Mouse (Mus musculus) gastrocnemius, adult 8-10 months (tissue): ENCODE results near the gene Slc9a8. TPM values are rescaled to one million over a fixed set of nuclear protein-coding genes. Genes with fewer than 3 reads are reported as not detected.
"Not testable (repeated sequence)": the region's sequence is repeated elsewhere in the genome, so short reads cannot be mapped to it uniquely, and the experiment has no call there.

Source experiments
- DNase-seq, 2 experiments: peaks; one replicate each; pipeline ENCODE4 v3.0.0; 2022; ENCODE audit warnings: low spot score in 2 of 2
- total RNA-seq, 4 experiments: library from RNA; stranded (reverse); gene quantifications; 2 replicates each; pipeline ENCODE4 v1.2.4; 2022

Slc9a8 gene
- 10 to 100 TPM; 21.8 to 27.9 (median 24.9) TPM for total RNA-seq

DNA sequence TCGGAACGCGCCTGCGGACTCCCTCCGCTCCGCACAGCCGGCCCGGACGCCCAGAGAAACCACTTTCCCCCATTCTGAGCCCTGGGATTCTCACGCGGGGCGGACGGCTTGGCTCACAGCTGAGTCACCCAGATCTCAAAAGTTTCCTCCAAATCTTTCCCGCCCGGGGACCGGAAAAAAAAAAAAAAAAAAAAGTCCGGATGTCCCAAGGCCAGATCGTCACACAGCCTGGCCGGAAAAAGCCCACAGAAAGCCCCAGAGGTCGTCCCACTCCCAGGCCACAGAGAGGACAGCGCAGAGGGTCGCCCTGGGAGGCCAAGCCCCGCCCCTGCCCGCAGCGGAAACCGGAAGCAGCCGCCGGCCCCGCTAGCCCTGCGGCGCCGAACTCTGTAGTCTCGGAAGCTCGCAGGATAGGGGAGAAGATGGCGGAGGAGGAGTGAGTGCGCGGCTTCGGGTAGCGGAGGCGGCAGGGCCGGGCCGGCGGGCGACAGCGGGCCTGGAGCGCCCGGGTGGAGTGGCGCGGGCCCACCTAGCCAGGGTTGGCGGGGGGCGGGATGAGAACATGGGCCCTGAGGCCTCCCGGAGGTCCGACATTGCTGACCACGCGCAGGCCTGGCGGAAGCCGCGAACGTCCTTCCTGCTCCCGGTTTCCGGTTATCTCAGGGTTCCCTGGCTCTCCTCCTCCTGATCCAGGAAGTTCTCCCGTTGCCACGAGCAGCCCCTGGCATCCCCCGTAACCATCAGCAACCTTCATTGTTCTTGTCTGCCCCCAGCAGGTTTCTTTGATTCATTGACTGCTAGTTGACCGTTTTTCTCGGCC is at the start of gene Slc9a8:
TSS of gene Slc9a8 (plus strand) at position 383 of the 820 bp plus-strand sequence.
- DNase-seq: peak; percentile 88 to 91

DNA sequence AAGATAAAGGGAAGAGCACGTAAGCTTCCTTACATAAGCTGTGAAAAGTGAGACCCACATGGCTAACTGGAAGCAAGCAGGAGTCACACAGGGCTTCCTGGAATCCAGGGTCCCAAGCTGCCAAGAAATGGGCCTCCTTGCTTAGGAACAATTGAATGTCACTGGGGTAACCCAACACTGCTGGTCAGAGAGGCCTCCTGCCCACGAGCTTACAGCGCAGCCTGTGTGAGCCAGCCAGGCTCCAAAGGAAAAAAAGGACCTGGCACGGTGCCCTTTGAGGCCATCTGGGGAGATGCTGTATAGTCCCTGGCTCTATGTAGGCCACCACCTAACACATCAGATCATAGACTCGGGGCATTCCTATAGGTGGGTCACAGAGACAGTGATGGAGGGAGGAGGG is 48.2 kb upstream of the Slc9a8 start:
- DNase-seq: peak; percentile 35 to 66

DNA sequence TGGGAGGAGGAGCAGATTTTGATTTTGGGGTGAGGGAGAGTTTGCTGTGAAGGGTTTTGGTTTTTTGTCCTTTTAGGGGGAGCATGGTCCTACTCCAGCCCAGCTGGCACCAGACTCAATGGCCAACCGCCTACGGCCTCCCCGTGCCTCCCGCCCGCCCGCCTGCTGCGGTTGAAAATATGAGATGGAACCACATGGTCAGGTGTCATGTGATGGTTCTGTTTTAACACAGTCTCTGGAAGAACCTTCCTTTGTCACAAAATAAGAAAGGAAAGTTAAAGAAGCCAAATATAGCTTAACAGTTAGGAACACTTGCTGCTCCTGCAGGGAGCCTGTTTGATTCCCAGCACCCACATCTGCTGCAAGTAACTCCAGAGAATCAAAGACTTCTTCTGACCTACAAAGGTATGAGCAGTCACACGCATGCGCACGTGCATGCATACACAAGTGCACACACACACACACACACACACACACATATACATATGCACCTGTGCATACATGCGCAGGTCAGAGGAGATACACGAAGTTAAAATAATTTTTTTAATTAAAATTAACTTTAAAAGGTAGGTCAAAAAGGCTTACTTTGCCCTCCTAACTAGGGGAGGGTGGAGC is 47.2 kb upstream of the Slc9a8 start:
- DNase-seq: no peak

DNA sequence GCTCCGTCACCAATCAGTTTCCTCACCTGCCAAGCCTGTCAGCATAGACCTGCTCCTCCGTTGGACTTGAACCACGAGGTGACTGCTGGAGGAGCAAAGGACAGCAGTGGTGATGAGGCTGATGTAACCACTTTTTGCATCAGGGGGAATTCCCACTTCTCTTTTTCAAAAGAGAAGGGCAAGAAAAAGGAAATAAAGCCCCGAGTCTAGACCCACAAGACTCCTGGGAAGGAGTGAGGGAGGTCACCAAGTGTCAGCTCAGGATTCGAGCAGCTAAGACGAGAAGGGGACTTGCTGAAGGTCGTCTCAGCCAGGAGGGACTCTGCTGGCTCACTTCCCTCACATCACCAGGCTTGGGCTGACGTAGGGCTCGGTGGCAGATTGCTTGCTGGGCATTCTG is 46.4 kb upstream of the Slc9a8 start:
- no peak for DNase-seq

DNA sequence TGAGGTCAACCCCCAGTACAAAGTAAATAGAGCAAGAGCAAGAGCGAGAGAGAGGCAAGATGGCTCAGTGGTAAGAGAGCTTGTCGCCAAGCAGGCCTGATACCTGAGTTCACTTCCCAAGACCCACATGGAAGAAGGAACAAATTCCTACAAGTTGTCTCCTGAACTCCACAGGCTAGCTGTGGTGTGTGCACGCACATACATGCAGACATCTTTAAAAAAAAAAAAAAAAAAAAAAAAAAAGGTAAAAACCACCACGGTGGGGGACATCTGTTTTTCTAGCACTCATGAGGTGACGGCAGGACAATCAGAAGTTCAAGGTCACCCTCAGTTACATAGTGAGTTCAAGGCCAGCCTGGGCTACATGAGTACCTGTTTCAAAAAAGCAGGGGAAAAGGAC is 45.8 kb upstream of the Slc9a8 start:
- no peak for DNase-seq

DNA sequence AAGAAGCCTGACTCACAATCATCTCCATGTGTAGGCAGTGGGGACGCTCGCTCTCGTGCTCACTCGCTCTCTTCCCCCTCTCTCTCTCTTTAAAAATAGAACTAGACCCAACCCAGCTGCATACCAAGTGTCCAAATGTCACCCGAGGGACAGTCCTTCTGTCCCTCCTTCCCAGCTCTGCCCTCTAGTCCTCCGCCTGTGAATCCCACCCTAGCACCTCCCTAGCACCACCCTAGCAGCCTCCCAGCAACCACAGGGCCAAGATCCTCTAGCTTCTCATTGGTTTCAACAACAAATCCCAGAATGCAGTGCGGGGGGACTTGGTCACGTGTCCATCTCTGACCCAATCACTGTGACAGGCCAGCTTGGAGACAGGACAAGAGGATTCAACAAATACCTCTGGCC is 45.4 kb upstream of the Slc9a8 start:
- peak; percentile 23 to 25 for DNase-seq

DNA sequence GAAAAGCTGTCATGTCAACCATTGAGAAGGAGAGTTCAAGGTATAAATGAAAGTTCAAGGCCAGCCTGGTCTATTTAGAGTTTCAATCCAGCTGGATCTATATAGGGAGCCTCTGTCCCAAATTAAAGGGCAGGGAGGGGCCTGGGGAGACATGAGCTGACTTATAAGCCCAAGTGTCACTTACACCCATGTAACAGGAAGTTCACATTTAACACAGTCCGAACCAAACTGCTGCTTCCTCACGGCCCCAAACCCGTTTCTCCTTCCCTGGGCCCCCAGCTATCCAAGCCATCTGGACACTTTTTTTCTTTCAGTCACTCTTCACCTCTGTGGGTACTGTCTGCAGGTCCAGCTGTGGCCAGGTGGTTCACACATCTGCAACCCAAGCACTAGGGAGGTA is 43.8 kb upstream of the Slc9a8 start:
- no peak for DNase-seq

DNA sequence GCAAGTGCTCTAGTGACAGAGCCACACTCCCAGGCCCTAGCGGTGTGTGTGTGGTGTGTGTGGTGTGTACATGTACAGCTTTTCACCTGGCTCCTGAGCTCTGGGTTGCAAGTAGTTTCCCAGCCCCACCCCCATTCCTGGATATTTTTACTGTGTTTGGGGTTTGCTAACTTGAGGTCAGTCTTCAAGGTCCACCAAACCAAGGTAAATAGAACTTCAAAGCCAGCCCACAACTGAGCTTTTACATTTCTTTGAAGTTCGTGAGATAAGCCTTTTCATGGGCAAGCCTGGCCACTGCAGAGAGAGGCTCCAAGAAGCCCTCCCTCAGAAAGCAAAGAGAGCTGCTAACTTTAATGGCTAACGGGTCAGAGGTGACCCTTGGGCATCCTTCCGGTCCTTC is 42.5 kb upstream of the Slc9a8 start:
- DNase-seq: no peak

DNA sequence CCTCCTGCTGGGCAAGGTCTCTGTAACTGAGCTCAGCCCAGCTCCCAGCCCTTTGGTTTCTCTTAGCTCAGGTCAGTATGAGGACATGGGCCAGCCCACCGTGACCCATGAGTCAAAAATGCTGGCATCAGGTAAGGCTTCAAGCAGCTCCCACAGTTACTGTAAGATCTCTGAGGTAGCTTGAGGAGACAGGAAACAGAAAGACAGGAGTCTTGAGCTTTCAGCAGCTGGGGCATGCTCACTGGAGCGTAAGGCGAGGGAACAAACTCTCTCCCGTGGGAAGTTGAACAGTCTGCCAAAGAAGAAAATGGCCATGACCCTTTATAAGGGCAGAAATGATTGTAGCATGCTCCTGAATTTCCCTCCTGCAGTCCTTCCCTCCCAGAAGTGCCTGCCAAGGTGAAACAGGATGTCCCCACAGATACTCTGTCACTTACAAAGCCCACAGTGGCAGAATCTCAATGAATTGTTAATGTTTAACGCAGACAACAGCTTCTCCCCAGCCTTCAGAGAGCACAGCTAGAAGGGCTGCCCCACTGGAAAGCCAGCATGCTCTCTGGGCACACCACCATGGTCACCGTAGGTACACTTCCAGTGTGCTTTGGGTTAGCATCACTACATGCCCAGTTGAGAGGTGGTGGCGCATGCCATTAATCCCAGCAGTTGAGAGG is 40.8 kb upstream of the Slc9a8 start:
- no peak for DNase-seq

DNA sequence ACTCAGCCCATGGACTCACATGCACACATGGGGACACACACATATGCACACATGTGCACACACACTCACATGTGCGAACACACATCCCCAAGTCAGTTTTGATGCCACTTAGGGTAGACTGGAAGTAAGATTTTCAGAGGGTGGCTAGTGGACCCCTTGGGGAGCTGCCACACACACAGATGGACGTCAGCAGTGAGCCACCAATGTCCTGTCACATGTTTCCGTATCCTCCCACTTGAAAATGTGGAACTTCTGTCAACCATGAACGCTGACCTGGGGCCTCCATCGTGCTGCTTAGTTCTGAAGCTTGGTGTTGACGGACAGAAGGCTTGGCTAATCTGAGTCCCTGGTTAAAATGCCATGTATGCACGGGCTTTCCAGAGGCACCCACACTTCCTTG is 39.9 kb upstream of the Slc9a8 start:
- no peak for DNase-seq

DNA sequence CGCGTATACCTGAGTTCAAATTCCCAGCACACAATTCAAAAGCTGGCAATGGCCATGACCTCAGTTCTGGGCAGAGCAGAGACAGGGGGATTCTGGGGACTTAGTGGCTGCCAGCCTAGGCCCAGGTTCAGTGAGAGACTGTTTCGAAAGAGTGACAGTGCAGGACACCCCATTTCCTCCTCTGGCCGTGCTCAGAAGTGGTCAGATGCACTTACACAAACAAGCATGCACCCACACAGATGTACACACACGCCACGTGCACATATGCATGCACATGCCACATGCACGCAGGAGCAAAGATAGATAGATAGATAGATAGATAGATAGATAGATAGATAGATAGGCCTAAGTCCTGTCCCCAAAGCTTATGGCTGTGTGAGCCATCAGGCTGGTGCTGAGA is 39.1 kb upstream of the Slc9a8 start:
- DNase-seq: no peak

DNA sequence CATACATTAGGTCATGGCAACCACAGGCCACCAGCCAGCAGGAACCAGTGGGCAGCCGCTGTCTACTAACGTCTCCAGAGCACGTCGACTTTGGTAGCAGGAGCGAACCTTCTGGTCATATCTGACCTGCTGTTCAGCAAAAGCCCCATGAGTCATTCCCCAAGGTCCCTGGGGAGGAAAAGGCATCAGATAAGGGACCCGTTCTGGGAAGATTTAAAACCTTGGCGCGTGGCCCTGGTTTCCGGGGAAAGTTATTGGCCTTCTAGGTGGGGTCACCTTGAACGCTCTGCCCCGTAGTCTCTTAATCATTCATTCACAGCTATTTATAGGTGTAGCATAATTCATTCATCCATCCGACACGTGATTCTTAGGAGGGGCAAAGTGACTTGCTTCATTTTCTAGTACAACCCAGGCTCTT is 37.8 kb upstream of the Slc9a8 start:
- DNase-seq: no peak

DNA sequence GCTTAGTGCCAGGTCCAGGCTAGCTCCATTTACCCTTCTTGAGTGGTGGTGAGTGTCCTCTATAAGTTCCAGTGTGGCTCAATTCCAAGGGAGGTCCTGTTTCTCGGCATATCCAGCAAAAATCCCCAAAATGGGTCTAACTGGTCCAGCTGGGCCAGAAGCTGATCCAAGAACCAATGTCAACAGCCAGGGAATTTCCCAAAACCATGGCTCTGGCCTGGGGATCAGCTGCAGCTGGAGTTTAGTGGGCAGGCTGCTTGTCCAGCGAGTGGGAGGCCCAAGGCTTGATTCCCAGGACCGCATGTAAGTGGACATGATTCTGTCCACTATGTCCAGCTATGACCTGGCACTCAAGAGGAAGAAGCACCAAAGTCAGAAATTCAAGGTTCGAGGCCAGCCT is 35.1 kb upstream of the Slc9a8 start:
- DNase-seq: no peak

DNA sequence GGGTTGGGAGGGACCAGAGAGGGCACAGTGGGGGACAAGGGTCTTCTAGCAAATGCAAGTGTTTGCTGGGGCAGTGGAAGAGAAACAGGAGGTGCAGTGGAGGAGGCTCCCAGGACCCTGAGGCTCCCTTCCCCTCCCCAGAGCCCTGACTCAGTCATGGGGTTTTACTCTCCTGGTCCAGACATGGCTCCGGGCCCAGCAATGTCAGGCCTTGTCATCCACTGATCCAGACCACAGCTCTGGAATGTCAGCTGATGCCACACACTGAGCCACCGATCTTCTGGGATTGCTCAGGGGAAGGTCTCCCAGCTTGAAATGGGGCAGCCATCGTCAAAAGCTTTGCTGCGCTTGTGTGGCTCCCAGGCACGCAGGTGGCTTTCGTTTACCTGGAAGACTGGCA is 34.5 kb upstream of the Slc9a8 start:
- DNase-seq: no peak

DNA sequence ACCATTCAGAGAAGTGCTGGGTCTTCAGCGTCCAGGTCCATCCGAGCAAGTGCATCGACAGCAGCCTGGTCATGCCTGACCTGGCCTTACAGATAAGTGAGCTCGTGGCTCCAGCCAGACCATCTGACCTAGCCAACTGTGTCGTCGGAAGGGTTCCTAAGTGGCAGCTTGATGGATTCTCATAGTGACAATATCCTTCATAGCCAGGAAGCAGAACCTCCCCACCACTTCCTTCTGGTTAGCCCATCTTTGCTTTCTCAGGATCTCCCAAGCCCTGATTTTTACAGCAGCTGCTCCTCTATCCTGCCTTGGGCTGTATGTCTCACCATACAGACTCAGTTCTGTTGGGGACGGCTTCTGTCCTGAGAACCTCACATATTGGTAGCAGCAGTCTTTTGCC is 27.1 kb upstream of the Slc9a8 start:
- no peak for DNase-seq

DNA sequence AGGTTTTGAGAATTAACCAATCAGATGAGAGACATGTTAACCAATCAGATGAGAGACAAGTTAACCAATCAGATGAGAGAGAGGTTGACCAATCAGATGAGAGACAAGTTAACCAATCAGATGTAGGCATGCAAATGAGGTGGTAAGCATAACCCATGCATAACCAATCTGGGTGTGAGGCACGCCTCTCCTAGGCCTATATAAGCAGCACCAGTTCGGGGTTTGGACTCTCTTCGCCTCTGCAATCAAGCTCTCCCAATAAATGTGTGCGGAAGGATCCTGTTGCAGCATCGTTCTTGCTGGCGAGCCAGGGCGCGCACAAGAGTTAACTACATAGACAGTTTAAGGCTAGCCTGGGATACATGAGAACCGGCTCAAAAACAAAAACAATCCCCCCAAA is 25.1 kb upstream of the Slc9a8 start:
- not testable (repeated sequence) for DNase-seq

DNA sequence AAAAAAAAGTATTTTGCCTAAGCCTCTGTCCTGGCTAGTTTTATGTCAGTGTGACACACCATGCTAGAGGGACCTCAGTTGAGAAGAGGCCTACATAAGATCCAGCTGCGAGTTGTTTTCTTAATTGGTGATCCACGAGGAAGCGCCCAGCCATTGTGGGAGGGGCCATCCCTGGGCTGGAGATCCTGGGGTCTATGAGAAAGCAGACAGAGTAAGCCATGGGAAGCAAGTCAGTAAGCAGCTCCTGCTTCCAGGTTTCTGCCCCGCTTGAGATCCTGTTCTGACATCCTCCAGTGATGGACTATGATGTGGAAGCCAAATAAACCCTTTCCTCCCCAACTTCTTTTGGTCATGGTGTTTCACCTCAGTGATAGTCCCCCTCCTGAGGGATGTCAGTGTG is 22.5 kb upstream of the Slc9a8 start:
- no peak for DNase-seq

DNA sequence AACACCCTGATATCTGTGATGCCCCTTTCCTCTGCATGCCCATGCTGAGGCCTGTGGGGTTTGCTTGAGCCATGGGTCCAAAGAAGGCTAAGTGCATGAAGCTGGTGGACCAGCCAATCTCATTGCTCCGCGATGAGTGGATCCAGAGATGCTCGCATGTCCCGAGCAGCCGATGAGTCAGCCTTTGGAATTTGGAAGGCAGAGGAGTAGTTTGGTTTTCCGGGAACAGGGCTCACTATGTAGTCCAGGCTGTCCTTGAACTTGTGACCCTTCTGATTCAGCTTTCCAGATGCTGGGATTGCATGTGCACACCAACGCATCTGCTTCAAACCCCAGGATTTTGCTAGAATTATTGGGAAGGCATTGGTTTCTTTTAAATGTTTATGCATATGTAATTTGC is 21.9 kb upstream of the Slc9a8 start:
- no peak for DNase-seq

DNA sequence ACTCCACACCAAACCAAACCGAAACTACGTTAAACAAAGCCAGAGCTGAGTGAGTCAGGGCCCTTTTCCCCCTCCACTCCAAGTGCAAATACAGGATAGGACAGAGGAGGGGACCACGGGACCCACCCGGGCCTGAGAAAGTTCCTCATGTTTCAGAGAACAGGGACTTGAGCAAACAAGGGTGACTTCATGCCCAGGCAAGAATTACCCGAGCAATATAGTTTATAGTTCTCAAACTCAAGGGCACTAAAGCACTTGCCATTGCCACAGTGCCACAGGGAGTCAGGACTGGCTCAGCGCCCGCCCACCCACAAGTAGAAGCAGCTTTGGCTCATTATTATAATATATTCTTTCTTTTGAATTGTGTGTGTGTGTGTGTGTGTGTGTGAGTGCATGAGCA is 18.4 kb upstream of the Slc9a8 start:
- DNase-seq: no peak

DNA sequence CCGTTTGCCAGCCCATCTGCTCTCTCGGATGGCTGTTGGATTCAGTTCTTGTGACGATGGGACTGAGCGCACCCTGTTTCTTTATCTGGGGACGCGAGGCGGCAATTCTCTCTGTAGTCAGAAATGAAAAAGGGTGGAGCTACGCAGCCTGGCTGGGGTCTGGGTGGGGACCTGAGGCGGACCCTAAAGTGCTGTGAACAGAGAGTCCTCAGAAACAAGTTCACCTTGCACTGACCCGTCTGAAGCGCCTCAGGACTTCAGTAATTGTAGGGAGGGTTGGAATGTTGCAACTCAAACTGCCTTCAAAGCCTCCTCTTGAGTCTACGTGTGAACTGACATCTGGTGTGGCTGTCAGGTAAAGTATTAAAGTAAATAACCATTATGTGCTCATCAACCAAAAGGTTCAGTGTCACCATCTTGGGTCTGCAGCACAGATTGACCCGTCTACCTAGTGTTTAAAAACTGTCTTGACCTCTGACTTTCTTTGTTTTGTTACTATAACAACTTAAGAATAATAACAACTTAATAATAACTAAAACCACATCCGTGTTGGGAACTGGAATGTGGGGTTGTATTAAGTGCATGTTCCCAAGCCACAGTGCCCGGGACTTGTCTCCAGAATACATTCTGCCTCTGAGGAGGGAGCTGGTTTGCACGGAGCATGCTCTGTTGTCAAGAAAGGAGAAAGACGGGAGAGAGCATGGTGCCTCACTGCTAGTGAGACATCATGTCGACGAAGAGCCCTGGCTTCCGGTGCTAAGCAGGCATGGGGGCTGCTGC is 16.2 kb upstream of the Slc9a8 start:
- no peak for DNase-seq

DNA sequence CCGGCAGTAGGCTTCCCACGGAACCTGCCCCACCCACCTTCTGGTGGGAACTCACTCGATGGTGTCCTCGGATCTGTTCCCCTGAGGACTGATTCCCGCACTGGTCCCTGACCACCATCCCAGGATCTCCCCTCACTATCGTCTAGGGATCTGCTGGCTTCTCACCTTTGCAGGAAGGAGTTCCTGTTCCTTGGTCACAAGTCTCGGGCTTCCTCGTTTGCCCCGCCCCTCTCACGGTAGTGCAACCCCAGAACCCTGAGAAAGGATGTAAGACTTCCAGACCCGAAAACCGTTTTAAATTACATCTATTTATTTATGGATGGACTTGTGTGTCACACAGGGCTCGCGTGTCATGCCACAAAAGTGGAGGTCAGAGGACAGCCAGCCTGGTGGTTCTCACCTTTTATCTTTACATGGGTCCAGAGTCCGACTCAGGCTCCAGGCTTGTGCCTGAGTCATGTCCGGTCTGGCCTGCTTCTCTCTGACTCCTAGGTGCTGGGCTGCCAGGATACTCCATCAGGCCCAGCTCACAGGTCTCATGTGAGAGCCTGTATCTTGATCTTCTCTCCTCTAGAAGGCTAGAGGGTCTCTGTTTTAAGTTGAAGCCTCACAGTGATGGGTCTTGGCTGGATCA is 14.1 kb upstream of the Slc9a8 start:
- DNase-seq: no peak
